Mouse (Mus musculus): Measurements from ENCODE around the gene Ube2e2.

Gene Ube2e2

GRCm38 (mm10) chr14:18893947-18894445 is at the start of gene Ube2e2:
Gene Ube2e2 (minus strand): TSS chr14:18894267.
- no peak for DNase-seq (ENCODE audit: low spot score)

GRCm38 (mm10) chr14:18940068-18940467 is 46.0 kb upstream of the Ube2e2 start:
- DNase-seq (ENCODE audit: low spot score) = no peak

GRCm38 (mm10) chr14:18903553-18903952 is 9.5 kb upstream of the Ube2e2 start:
- DNase-seq (ENCODE audit: low spot score) = no peak

GRCm38 (mm10) chr14:18893121-18893946 is 733 bp downstream of the Ube2e2 start:
- DNase-seq (ENCODE audit: low spot score) = peak; percentile 46

GRCm38 (mm10) chr14:18889571-18889970 is 4.5 kb downstream of the Ube2e2 start:
- no peak for DNase-seq (ENCODE audit: low spot score)

GRCm38 (mm10) chr14:18882493-18882892 is 11.6 kb downstream of the Ube2e2 start:
- DNase-seq (ENCODE audit: low spot score) = no peak

- DNase-seq (ENCODE audit: low spot score) = no peak
Measured at GRCm38 (mm10) chr14:18870716-18871115, 23.4 kb downstream of the Ube2e2 start.

GRCm38 (mm10) chr14:18828661-18829060 is 65.4 kb downstream of the Ube2e2 start:
- DNase-seq (ENCODE audit: low spot score) = no peak

- no peak for DNase-seq (ENCODE audit: low spot score)
Measured at GRCm38 (mm10) chr14:18826753-18827152, 67.3 kb downstream of the Ube2e2 start.

GRCm38 (mm10) chr14:18820713-18821112 is 73.4 kb downstream of the Ube2e2 start:
- no peak for DNase-seq (ENCODE audit: low spot score)

- no peak for DNase-seq (ENCODE audit: low spot score)
Measured at GRCm38 (mm10) chr14:18796857-18797256, 97.2 kb downstream of the Ube2e2 start.

GRCm38 (mm10) chr14:18795787-18796186 is 98.3 kb downstream of the Ube2e2 start:
- DNase-seq (ENCODE audit: low spot score) = no peak

GRCm38 (mm10) chr14:18778993-18779675 is 114.9 kb downstream of the Ube2e2 start:
- DNase-seq (ENCODE audit: low spot score) = no peak

GRCm38 (mm10) chr14:18778241-18778640 is 115.8 kb downstream of the Ube2e2 start:
- DNase-seq (ENCODE audit: low spot score) = no peak

GRCm38 (mm10) chr14:18776132-18776531 is 117.9 kb downstream of the Ube2e2 start:
- no peak for DNase-seq (ENCODE audit: low spot score)

GRCm38 (mm10) chr14:18773724-18774123 is 120.3 kb downstream of the Ube2e2 start:
- no peak for DNase-seq (ENCODE audit: low spot score)

- DNase-seq (ENCODE audit: low spot score) = no peak
Measured at GRCm38 (mm10) chr14:18759601-18760356, 134.3 kb downstream of the Ube2e2 start.

- no peak for DNase-seq (ENCODE audit: low spot score)
Measured at GRCm38 (mm10) chr14:18758595-18759532, 135.2 kb downstream of the Ube2e2 start.

- no peak for DNase-seq (ENCODE audit: low spot score)
Measured at GRCm38 (mm10) chr14:18758003-18758402, 136.1 kb downstream of the Ube2e2 start.

GRCm38 (mm10) chr14:18755410-18755809 is 138.7 kb downstream of the Ube2e2 start:
- DNase-seq (ENCODE audit: low spot score) = no peak

- DNase-seq (ENCODE audit: low spot score) = no peak
Measured at GRCm38 (mm10) chr14:18754595-18754994, 139.5 kb downstream of the Ube2e2 start.
